Mouse (Mus musculus): ENCODE measurements around the gene Raet1e. TPM values are rescaled to one million over a fixed set of nuclear protein-coding genes. Genes with fewer than 3 reads are reported as not detected.
A peak's percentile ranks its signal among the peaks of the same experiment; 100 is the strongest.
"Not testable (repeated sequence)": the region's sequence is repeated elsewhere in the genome, so short reads cannot be mapped to it uniquely, and the experiment has no call there.

The Raet1e gene
- polyA plus RNA-seq, 1 experiment: not detected

GRCm38 (mm10) chr10:22191035-22191434 is 32.7 kb downstream of the Raet1e start:
- H3K4me3 ChIP-seq (ENCODE audit: insufficient read depth, low read depth, low read length); H3K4me1 ChIP-seq (ENCODE audit: control insufficient read depth, insufficient read depth, insufficient read length, low read length); H3K27ac ChIP-seq (replicated peaks; ENCODE audit: low read depth, low read length): not testable (repeated sequence)

- H3K27ac ChIP-seq (replicated peaks; ENCODE audit: low read depth, low read length); H3K4me3 ChIP-seq (ENCODE audit: insufficient read depth, low read depth, low read length); H3K4me1 ChIP-seq (ENCODE audit: control insufficient read depth, insufficient read depth, insufficient read length, low read length): not testable (repeated sequence)
Observed at GRCm38 (mm10) chr10:22201352-22201751, 43.0 kb downstream of the Raet1e start.

GRCm38 (mm10) chr10:22202784-22203583 is 44.6 kb downstream of the Raet1e start:
- not testable (repeated sequence) for H3K4me1 ChIP-seq (ENCODE audit: control insufficient read depth, insufficient read depth, insufficient read length, low read length); H3K27ac ChIP-seq (replicated peaks; ENCODE audit: low read depth, low read length); H3K4me3 ChIP-seq (ENCODE audit: insufficient read depth, low read depth, low read length)

GRCm38 (mm10) chr10:22206443-22206842 is 48.1 kb downstream of the Raet1e start:
- not testable (repeated sequence) for H3K27ac ChIP-seq (replicated peaks; ENCODE audit: low read depth, low read length); H3K4me1 ChIP-seq (ENCODE audit: control insufficient read depth, insufficient read depth, insufficient read length, low read length); H3K4me3 ChIP-seq (ENCODE audit: insufficient read depth, low read depth, low read length)

- H3K27ac ChIP-seq (replicated peaks; ENCODE audit: low read depth, low read length); H3K4me3 ChIP-seq (ENCODE audit: insufficient read depth, low read depth, low read length); H3K4me1 ChIP-seq (ENCODE audit: control insufficient read depth, insufficient read depth, insufficient read length, low read length): not testable (repeated sequence)
Observed at GRCm38 (mm10) chr10:22212012-22212696, 53.8 kb downstream of the Raet1e start.

DNA sequence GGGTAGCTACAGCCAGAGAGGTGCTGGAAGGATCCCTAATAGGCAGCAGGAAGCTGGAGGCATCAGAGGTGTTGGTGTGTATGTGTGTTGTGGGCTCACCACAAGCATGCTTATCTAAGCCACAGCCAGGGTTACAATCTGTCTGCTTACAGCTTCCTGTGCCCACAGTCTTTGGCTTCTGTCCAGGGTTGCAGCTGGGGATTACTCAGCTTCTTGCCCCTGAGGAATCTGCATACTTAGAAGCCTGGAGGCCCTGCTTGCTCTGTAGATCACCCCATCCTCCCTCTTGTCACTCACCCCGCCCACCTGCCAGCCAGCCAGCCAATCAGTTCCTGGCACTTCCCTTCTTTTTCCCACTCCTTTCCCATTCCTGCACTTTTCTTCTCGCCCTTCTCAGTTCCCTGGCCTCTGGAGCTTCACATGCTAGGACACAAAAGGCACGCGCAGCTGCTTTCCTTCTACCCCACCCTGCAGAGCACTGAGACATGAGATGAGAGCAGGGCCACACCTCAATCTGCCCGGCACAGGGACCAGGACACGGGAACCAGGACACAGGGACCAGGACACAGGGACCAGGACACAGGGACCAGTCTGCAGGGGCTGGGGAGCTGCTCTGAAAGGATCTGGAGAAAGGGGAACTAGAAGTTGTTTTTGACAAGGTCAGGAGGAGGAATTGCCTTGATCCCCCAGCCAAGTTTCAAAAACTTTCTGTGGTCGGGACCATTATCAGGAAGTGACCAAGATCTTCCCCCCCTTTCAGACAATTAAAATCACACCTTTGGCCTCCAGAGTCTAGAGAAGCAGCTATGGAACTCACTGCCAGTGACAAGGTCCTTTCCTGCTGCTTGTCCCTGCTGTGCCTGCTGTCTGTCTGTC is 65.3 kb downstream of the Raet1e start:
- H3K27ac ChIP-seq (replicated peaks; ENCODE audit: low read depth, low read length); H3K4me3 ChIP-seq (ENCODE audit: insufficient read depth, low read depth, low read length); H3K4me1 ChIP-seq (ENCODE audit: control insufficient read depth, insufficient read depth, insufficient read length, low read length): not testable (repeated sequence)

DNA sequence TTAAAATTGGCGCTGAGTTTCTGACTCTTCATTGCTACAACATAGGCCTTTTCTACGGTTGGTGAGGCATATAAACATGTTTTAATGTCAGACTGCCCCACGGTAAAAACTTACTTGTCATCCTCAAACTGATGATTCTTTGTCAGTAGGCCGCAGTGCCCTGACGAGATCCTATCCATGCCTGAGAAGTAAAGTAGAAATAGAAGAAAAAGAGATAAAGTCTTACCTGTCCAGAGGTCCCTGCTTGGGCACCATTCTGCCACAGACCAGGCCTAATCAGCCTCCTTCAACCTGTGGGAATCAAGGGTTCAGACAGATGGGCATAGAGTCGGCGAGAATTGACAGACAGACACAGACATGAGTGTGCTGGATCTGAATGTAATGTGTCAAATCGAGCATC is 106.7 kb downstream of the Raet1e start:
- Histone ChIP-seq H3K4me3 (ENCODE audit: insufficient read depth, low read depth, low read length) (no peak overlapping the region), H3K4me1 (ENCODE audit: control insufficient read depth, insufficient read depth, insufficient read length, low read length) (no peaks in the 10 kb centered on the region), H3K27ac (replicated peaks; ENCODE audit: low read depth, low read length) (no peak overlapping the region)

DNA sequence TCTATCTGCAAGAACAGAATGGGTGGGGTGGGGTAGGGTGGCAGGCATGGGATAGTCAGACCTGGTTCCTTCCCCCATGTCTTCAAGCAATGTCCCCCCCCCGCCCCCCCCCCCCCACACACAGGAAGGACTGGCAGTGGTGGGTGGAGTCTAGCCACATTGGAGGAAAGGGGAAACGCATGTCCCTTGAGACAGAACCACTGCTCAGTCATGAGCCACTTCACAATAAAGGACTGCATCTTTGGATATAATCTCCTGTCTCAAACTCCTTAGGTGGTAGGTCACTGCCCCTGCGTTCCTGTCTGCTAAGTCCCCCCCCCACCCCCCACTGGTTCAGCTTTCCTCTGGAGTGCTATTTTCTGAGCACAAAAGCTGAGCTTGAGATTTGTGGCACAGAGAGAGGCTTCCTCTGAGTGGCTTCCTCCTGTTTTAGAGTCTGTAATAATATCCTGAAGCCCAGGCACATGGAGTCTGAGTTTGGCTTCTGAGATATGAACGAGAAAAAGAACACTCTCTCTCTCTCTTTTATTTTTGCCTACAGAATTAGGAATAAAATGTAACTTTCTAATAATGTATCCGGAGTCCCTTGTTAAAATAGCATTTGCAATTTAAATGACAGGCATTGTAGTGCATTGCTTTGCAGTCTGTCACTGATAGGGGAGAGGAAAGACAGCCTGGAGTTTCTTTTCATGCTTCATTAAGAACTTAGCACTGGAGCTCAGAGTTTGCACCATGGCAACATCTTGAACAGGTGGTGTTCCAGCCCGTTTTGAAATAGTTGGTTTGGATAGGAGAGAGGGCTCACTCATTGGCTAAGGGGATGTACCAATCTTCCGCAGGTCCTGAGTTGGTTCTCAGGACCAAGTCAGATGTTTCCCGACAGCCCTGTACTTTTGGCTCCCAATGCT is 112.8 kb downstream of the Raet1e start:
- H3K4me1 ChIP-seq (ENCODE audit: control insufficient read depth, insufficient read depth, insufficient read length, low read length); H3K4me3 ChIP-seq (ENCODE audit: insufficient read depth, low read depth, low read length); H3K27ac ChIP-seq (replicated peaks; ENCODE audit: low read depth, low read length): not testable (repeated sequence)

DNA sequence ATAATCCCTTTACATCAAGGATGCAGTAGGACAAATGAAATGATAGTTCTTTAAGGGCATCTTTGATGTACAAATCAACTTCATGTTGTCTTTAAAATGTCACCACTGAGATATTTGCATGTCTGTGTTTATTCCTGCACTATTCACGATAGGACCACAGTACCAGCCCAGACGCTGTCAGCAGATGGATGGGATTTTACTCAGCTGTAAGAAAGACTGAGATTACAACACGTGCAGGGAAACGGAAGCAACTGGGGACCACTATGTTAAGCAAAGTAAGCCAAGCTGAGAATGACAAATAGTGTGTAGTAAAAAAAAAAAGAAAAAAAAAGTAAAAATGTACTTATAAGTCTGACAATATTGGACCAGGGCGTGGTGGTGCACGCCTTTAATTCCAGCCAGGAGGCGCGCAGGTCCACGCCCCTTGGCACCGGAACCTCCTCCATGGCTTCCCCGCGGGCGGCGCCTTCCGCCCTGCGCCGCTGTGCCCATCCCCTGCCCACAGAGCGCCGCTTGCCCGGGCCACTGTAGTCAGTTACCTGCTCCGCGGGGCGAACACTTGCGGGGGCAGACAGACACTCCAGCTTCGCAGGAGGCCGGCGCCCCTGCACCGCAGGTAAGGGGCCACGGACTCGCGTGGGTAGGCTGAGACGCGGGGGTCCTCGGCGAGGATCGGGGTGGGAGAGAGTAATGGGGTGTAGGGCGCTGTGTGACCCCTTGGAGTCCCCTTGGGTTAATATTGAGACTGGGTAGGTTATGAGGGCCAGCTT is 114.7 kb downstream of the Raet1e start:
- not testable (repeated sequence) for H3K27ac ChIP-seq (replicated peaks; ENCODE audit: low read depth, low read length); H3K4me1 ChIP-seq (ENCODE audit: control insufficient read depth, insufficient read depth, insufficient read length, low read length)
- peak overlapping the region; percentile 50 for H3K4me3 ChIP-seq (ENCODE audit: insufficient read depth, low read depth, low read length)

DNA sequence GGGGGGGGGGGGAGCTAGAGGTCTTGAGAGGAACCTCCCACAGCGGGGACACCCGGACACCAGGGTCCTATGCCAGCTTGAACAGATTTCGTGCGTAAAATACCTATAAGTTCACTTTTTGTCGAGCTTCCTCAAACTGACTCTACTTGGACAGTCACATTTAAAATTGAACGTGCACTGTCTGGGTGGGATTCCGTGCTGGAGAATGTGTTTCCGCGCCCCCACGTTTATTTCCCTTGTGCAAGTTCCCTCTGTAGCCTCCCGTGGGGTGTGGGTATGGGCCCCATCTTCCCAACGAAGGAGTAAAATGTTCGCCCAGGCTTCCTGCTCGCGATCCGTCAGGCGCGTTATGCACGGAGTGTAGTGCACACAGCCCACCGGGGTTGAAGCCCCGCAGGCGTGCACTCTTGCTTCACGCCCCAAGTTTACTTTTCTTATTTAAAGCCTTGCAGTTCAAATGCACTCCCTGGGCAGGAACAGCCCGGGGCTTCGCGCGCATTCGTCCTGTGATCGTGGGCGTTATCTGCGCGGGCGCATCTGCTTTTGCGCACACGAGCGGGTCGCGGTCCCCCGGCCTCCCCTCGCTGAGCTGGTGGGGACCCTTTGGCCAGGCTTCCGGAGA is 115.4 kb downstream of the Raet1e start:
- Histone ChIP-seq H3K27ac (replicated peaks; ENCODE audit: low read depth, low read length) (no peak overlapping the region), H3K4me1 (ENCODE audit: control insufficient read depth, insufficient read depth, insufficient read length, low read length) (no peaks in the 10 kb centered on the region), H3K4me3 (ENCODE audit: insufficient read depth, low read depth, low read length) (peak overlapping the region; percentile 50)

- Histone ChIP-seq H3K4me1 (ENCODE audit: control insufficient read depth, insufficient read depth, insufficient read length, low read length) (no peaks in the 10 kb centered on the region), H3K4me3 (ENCODE audit: insufficient read depth, low read depth, low read length) (no peak overlapping the region), H3K27ac (replicated peaks; ENCODE audit: low read depth, low read length) (no peak overlapping the region)
Observed at GRCm38 (mm10) chr10:22274445-22275057, 116.2 kb downstream of the Raet1e start.

GRCm38 (mm10) chr10:22278468-22278867 is 120.1 kb downstream of the Raet1e start:
- H3K4me3 ChIP-seq (ENCODE audit: insufficient read depth, low read depth, low read length); H3K27ac ChIP-seq (replicated peaks; ENCODE audit: low read depth, low read length); H3K4me1 ChIP-seq (ENCODE audit: control insufficient read depth, insufficient read depth, insufficient read length, low read length): not testable (repeated sequence)

- Histone ChIP-seq H3K4me3 (ENCODE audit: insufficient read depth, low read depth, low read length) (no peak overlapping the region), H3K27ac (replicated peaks; ENCODE audit: low read depth, low read length) (no peak overlapping the region), H3K4me1 (ENCODE audit: control insufficient read depth, insufficient read depth, insufficient read length, low read length) (no peaks in the 10 kb centered on the region)
Observed at GRCm38 (mm10) chr10:22282816-22283215, 124.4 kb downstream of the Raet1e start.

Measured in brown adipose tissue, adult 24 weeks (tissue).